Mouse (Mus musculus) kidney, adult 9 months (tissue): ENCODE results near the gene Capns2.
"Not testable (repeated sequence)": the region's sequence is repeated elsewhere in the genome, so short reads cannot be mapped to it uniquely, and the experiment has no call there.

ENCODE experiments used
- DNase-seq: peaks from one replicate; pipeline ENCODE4 v3.0.0; 2022

Gene Capns2

DNA sequence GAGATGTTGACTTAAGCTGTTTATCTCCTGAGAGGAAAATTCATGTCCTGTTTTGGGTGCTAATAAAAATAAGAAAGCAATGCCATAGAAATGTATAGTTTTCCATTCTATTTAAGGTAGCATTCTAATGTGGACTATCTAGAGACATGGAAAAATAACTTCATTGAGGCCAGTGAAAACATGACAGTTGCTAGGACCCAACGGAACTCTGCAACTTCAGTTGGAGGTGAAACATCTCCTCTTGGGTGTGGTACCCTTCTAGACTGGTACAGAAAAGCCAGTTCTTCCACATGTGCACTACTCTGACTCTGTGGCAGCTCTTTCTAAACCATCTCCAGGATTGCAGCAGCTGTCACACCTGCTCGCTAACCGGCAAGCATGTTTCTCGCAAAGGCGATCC, at the start of gene Capns2:
Gene Capns2, plus strand, starts transcription at position 301 of the 400 bp plus-strand sequence.
- no peak for DNase-seq

DNA sequence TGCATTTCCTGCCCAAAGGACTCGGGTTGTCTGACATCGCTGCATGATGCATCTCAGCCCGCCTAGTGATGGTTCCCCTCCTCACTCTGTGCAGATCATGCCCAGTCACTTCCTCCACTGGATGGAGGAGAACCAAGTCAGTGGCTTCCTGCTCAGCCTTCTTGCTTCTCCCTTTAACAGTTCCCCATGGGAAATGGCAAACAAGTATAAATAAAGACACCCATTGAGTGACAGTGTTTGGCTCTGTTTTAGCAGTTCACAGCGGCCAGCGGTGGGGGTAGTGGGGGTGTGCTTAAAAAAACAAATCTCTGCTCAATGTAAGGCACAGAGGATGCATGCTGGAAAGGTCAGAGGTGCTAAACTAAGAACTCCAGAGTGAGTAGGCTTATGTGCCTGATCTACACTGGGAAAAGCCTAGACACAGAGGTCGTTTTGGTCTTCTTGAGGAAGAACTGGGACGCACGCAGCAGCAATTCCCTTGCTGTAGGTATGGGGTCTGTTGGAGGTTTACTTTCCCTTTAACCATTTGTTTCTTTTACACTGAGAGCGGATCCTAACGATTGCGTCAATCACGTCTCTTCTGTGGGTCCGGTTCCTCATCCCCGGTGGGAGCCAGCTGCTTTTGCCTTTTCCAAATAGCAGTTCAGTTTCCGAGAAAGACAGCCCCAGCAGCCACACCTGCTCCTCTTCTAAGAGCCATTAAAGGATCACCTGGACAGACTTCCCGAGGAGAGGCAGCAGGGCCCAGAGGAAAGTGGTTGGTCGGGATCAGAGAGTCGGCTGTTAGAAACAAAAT, 47.8 kb upstream of the Capns2 start:
- peak; percentile 7 for DNase-seq

DNA sequence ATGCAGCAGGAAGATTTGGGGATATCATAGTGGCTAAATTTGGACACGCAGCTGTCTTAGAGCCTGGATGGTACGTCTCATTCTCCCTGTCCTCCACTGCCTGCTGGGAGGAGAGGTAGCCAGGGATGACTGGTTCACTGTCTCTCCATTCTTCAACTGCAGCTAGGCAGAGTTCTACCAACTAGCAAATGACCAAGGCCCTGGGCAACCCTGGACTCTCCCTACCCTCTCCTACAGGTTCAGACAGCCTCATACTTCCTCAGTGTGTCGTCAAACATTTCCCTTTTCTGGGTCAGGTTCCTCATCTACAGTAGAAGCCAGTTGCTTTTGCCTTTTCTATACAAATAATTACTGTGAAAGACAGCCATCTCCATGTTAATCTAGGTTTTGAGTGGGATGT, 46.5 kb upstream of the Capns2 start:
- DNase-seq, result no peak

DNA sequence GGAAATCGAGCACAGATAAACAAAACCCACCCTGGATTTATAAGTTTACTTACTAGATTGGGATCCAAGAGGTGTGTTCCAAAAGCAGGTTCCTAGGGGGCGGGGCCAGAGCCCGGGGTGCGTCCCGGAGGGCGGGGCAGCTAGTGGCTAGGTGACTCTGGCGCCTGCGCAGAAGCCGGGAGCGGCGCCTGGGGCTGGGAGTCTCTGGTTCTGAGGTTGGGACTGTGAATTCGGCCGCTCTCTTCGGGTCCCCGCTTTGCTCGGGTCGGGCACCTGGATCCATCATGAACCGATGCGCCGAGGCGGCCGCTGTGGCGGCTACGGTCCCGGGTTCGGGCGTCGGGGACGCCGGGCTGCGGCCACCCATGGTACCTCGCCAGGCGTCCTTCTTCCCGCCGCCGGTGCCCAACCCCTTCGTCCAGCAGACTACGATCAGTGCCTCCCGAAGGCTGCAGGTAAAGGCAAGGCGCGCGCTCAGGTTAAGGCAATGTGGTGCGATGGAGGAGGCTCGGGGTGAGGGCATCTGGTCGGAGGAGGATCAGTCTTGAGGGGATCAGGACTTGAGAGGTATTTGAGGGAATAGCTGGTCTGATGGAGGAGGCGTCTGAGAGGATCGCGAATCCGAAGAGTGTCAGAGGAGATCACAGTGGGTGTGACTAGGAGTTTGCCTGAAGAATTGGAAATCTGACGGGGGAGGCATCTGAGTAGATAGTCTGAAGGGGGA, 45.9 kb upstream of the Capns2 start, which contains the start of gene Lpcat2:
Gene Lpcat2, plus strand, starts transcription at position 169 of the 724 bp plus-strand sequence.
- peak; percentile 60 for DNase-seq

DNA sequence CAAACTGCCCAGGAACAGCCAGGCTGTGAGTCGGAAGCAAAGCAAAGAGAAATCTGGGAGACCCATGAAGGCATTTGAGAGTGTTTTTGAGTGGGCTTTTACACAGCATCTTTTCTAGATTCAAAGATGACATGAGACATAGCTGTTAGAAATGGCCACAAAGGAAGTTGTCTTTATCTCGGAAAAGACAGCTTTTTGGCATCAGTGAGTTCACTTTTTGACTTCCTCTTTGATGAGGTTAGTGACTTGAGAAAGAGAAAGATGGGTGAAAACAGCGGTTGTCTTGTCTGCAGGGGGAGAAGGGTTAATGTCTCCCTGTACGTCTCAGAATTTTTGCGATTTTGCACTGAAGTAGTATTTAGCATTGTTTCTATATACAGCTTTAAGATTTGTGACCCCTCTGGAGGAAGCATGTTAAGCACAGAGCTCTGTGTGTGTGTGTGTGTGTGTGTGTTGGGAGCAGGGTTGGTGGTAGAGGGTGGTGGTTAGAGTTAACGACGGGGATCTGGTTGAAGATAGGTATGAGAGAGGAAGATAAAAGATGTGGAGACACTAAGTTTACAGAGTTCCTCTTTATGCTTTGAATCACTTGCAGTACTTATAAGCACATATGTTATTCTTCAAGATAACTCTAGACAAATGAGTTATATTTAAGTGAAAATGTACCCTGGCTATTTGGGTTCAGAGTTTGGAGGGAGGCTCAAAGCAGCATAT, 44.8 kb upstream of the Capns2 start:
- no peak for DNase-seq

DNA sequence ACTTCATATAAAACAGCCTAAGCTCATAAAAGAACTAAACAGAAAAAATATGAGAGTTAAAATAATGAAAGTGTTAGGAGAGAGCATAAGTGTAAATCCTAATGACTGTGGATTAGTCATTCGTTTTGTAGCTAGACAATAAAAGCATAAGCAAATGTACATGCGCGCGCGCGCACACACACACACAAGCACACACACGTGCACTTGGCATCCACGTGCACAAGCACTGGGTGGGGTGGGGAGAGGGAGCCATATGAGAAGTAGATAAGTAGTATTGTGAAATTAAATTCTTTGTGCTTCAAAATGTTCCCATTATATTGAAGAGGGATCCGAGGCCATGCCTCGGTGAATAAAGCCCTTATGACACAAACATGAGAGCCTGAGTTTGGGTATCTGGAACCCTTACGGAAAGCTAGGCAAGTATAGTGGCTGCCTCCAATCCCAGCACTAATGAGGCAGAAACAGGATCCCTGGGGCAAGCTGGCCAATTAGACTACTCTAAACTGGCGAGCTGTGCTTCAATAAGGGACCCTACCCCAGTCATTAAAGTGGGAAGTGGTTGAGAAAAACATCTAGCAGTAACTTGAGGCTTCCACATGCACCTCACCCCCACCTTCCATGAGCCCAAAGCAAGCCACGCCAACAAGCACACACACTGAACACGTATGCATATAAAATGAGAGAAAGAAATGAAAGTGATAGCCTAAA, 42.6 kb upstream of the Capns2 start:
- no peak for DNase-seq

DNA sequence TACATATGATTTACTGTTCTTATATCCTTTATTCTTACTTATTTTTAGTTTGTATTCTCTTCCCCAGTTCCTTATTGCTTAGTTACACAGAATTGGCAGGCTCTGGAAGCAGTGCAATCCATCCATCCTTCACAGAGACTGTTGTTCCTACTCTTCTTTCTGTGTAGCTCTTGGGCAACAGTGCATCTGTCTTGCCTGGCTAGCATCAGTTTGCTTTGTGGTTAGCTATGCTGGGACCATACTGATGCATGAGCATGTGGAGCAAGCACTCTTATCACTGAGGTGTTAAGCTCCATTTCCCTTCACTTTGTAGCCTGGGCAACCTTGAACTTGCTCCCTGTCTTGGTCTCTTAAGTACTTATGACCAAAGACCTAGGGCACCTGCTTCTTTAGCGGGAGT, 39.2 kb upstream of the Capns2 start:
- DNase-seq, result no peak

DNA sequence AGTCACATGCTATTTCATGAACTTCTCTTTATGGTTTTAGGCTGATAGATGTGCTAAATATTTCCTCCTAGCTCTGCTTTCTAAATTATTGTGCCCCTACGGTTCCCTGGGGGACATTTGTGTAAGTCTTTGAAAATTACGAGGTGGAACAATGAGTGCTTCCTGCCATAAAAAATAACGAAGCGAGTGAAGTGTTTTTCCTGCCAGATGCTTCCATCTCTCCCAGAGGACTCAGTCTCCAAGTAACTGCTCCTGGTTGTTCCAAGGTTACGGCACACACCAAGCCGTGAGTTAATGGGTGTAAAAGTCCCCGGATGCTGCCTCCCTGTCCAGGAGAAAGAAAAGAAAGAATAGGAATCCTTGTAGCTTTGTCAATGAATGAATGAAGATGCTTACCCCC, 30.9 kb upstream of the Capns2 start:
- DNase-seq, result no peak

DNA sequence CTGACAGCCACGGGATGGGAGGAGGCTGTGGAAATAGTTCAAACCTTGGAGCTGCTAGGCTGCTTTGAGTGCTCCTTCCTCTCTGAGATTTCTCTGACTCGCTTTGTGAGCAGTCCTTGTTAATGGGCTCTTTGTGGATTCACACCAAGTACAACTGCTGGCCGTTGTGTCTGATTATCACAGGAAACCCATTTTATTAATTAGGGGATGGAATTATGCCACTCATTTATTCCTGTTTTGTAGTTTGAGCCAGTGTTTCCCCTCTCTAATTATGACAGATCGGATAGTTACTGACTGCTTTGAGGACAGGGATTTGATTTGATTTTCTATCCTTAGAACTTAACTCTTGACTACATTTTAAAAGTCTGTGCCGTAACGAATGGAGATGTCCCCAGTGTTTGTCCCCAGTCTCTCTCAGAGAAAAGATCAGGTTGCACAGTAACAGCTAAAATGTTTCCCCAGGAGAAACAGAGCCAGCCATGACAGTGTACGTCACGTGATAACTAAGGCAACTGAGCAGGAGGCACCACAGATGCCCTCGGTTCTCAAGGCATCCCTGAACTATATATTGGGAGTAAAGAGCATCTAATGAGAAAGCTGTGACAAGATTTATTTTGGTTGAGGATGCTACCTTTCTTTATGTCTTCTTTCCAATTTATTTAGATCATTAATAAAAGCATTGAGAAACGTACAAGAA, 29.0 kb upstream of the Capns2 start:
- DNase-seq, result no peak

DNA sequence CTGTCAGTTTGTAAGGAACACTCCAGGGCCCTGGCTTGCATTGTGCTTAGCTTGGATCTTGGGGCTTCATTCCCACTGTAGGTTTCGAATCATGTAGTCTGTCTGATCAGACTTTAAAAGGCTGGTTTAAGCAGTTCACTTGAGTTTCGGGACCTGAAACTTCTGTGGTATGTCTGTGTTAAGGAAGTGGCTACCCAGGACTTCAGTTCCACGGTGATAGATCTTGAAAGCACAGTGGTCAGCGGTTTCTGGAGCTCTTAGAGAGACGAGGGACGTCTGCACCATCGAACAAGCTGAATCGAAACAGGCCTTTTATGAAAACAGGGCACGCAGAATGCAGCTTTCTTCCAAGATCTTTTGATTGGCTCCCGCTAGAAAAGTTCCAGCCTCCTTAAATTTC, 25.4 kb upstream of the Capns2 start:
- peak; percentile 7 for DNase-seq

DNA sequence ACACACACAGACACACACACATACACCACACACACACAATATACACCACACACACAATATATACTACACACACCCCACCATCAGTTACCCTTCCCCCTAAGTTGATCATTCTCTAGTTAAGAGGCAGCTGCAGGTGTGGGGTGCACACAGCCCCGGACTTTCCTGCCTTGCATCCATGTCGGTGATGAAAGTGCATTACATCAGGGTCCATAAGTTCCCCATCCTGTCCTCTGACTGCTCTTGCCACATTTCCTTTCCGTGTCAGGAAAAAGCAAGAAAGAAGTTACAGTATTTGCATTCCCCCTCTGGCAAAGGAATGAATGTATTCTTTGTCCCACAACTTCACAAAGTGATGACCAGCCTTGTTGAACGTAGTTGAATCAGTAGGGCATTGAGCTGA, 20.0 kb upstream of the Capns2 start:
- DNase-seq, result no peak

DNA sequence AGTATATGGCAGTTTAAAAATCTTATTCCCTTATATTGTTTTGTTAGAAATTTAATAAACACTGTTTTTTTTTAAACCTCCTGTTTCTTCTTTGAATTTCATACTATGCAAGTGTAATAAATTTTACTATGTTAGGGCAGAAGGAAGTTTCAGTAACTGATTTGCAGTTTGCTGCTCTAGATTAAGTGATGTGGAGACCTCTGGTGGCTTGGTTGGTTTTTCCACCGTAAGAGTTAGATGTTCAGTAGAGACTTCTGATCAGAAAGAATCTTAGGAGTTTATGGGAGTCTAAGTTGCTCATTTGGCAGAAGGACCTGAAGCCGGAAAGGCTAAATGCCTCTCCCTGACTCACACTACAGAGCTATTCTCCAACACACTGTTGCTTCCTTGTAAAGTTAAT, 17.4 kb upstream of the Capns2 start:
- peak; percentile 19 for DNase-seq

DNA sequence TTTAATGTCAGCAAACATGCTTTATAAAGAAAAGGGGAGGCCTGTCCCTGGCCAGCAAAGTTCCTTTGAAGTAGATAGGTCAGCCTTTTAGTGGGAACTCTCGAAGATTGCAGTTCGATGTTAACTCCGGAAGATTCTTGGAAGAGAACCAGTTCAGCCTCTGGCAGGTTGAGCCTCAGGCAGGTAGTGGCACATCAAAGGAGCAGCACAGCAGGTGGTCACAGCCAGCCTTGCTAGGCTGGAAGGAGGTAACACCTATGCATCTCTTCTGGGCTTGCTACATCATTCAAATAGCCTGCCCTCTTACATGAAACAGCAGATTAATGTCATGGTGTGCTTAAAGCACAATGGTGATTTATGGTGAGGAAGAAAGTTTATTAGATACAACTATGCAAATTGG, 9.0 kb upstream of the Capns2 start:
- not testable (repeated sequence) for DNase-seq

DNA sequence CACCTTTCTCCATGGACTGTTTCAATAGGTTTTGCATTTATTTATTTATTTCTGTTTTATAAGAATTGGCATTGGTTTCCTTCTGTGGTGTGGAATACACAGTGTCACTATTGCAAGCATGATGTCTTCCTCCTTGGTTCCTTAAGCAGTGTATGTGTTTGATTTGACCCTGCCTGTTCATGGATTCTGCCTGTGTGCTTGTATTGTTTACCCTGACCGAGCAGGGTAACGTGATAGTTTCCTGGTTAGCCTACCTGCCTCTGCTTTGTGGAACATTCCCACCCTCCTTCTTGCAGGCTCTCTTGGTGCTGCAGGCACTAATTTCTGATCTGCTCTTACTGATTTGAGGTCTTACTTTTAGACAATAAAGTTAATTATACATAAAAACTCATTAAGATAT, 7.3 kb upstream of the Capns2 start:
- DNase-seq, result no peak

DNA sequence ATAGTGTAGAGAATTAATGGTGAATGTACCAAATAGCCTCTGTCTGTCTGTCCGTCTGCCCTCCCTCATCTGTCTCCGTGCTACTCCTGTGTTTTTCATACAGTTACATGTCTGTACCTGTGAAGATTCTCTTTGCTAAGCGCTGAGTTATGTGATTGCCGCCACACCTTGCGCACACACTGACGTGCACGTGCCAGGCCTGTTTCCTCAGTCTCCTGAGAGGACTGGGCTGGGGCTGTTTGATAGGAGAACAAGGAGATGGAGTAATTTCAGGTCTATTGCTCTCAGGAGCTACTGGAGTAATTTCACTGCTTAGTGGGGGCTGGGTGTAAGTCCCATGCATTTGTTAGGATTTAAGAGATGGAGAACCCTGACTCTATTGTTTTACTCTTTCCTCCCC, 6.2 kb upstream of the Capns2 start:
- no peak for DNase-seq

DNA sequence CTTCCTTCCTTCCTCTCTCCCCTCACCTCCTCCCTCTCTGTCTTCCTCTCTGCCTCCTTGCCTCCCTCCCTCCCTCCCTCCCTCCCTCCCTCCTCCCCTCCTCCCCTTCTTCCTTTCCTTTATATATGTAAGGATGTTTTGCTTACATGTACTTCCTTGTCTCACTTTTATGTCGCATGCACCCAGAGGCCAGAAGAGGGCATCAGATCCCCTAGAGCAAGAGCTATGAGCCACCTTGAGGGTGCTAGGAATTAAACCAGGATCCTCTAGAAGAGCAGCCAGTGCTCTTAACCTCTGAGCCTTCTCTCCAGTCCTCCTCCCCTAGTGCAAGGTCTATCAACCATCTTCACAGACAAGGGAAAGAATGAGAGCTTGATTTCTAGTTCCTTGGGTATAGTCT, 5.2 kb upstream of the Capns2 start:
- no peak for DNase-seq

DNA sequence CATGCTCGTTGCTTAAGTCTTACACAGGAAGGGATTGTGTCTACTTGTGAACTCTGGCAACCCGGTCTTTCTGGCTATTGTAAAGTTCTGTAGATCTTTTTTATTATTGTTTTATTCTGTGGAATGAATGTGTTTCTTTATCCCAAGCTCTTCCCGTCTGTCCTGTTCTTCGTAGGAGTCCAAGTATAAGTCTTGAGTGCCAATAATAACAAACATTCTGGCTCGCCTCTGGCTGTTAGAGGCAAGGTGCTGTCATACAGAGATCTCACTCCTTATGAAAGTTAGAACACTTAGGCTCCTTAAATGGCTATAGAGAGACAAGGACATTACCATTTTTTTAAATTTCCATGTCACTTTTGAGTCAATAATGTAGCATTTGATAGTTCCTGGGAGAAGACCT, 4.6 kb upstream of the Capns2 start:
- DNase-seq, result peak; percentile 3

DNA sequence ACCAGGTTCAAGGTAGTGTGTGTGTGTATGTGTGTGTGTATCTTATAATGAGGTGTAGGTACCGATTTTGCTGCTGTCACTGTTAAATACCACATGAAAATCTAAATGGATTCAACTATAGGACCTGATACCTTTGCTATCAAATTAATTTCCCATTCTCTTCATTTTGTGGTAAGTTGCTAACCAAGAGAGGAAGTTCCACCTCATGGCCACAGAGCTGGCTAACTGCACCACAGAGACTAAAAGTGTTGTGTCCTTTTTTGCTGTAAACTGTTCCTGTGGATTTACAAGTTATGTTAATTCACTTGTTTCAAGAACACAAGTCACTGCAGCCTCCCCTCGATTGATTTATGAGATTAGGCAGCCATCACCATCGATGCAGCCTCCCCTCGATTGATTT, 3.4 kb upstream of the Capns2 start:
- DNase-seq, result no peak

DNA sequence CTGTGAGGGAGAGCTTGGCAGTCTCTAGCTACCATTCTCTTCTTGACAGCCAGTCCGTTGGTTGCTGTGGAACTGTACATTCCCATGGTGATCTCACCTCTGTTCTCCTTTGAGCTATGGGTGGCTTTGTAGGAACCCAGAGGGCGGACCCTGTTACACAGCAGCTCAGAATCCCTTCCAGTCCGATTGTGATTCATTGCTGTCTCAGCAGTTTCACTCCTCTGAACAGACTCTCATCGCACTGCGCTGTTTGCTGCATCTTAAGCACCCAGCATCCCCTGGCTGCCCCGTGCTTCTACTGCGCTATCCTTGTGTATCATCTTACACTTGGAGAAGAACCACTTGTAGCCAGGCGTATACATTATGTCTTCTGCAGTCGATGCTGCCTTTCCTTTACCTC, 1.6 kb upstream of the Capns2 start:
- no peak for DNase-seq

DNA sequence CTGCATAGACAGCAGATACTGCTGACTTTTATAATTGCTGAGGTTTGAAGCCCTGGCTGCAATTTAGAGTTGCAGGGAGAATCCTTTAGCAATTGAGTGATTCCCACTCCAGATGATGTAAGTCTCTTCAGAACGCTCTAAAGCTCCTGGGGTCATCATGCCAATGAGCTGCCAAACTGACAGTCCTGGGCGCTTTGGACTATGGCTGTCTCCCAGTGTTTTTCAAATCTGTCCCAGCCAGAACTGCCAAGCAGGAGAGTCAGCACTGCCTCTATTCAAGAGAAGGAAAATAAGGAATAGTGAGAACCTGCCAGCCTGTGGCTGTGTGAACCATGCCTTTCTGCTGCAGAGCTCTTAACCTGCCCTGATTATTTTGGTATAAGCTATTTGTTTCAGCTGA, 1.8 kb downstream of the Capns2 start:
- no peak for DNase-seq

DNA sequence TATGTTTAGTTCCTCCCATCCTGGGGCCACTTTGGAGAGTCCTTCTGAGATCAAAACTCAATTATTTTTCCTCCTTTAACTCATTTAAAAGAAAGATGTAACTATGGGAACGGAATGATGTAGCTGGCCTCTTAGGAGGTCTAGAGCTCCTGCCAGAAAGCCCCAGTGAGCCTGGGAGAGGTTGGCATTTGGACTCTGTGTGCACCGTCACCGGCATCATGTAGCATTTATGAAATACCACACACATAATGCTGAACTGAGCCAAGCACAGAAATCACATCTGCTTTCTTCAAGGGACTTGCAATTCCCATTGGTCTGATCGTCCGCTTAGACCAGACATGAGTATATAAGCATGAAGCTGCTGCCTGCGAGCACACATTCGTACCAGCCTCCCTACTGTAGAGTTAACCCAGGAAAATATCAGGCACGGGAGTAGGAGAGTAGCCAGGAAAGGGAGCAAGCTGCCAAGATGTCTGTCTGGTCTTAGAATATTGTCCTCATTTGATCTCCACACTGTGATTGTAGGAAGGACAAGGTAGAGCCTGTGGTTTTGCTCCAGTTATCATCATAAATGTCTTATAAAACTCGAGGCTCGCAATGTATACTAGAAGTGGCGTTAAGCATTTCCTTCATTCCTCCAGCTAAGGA, 2.4 kb downstream of the Capns2 start:
- DNase-seq, result no peak

DNA sequence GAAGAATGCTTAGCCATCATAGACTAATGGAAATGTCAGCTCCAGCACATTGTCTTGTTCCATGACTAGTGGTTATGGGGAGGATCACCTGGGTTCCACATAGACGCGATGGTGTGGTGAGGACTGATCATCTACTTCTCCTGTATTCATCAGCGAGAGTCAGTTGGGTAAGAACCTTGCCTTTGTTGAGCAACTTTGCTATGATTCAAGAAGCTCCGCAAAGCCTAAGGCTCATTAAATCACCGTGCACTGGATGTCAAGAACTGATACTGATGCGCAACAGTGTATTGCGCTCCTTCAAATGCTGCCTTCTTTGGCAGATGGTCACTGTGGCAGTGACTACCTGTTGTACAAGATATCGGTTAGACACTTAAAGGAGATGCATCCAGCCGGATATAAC, 5.3 kb downstream of the Capns2 start:
- no peak for DNase-seq
